Mouse (Mus musculus) CD4-positive, CD25-positive, alpha-beta regulatory T cell, adult 4 months (primary cell): ENCODE results near the gene Clba1. TPM values are rescaled to one million over a fixed set of nuclear protein-coding genes. Genes with fewer than 3 reads are reported as not detected.
"Not testable (repeated sequence)": the region's sequence is repeated elsewhere in the genome, so short reads cannot be mapped to it uniquely, and the experiment has no call there.

Experiments
- ATAC-seq: one replicate; pipeline ENCODE4 v1.8.0; 2017
- polyA plus RNA-seq, 2 experiments: library from polyadenylated mRNA; unstranded; fragments of 100-300 nt; shearing (Covaris generic); gene quantifications; one replicate each; pipeline ENCODE4 v1.2.1; 2017

Clba1 gene
- polyA plus RNA-seq, 2 experiments from 2014 or later: 0.22 TPM; not detected in 1

- no peak for ATAC-seq
These were observed 11.8 kb downstream of the Clba1 start for GRCm38 (mm10) chr12:112820401-112820999.

DNA sequence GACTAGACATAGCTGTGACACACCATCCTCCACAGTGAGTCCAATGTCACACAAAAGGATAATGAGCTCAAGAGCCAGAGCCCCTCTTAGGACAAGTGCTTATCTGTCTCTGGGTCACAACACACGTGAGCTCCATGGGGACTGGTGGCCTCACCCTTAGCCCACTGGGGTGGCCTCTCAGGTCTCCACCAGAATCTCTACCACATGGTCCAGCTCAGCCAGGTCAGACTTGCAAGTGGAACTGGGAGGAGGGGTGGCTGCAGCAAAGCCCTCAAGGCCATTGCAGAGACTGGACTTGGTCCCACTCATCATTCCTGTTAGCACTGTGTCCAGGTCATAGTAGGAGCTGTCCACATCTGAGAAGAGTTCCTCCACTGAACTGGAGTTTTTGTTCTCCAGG, 12.5 kb downstream of the Clba1 start:
- ATAC-seq: no peak

DNA sequence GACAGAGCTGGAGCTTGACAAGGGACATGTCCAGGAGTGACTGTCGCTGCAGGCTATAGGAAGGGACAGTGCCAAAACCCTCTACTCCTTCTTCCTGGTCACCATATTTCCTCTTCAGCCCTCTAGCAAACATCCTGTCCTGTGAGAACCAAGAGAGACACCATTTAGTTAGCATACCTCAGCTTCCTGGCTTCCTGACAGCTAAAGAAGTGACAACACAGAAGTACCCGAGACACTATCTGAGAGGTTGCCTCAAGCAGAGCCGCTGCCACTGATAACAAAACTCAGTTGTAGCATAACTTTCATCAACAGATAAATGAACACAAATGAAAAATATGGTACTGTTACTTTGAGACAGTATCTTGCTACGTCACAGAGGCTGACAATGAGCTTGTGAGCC, 13.2 kb downstream of the Clba1 start:
- peak; percentile 28 for ATAC-seq

DNA sequence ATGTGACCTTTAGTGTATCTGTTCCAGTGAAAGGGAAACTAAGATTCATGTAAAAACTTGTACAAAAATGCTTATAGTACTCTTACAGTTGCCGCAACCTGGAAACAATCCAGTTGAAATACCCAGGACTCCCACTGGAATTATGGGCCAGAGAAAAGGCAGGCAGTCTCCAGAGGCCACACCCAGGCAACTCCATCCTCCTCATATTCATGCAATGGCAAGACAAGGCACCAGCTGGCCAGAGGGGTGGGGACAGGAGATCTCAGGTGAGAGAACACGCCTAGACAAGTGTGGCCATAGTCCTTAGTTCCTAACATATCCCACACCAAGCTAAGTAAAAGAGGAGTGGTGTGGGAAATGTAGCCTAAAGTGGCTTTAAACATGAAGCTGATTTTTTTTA, 13.9 kb downstream of the Clba1 start:
- no peak for ATAC-seq

DNA sequence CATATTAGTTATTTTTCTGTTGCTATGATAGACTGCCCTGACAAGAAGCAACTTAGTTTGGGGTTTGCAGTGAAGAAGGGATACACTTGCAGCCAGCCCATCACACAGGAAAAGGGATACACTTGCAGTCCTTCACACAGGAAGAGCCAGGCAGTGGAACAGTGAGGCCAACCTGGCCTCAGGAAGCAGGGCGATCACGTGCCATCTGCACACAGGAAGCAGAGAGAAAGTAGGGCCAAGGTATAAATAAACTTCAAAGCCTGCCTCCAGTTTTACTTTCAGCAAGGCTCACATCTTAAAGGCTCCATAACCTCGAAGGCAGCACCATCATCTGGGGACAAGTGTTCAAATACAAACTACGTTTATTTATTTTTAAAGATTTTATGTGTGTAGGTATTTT, 14.5 kb downstream of the Clba1 start:
- peak; percentile 94 for ATAC-seq

DNA sequence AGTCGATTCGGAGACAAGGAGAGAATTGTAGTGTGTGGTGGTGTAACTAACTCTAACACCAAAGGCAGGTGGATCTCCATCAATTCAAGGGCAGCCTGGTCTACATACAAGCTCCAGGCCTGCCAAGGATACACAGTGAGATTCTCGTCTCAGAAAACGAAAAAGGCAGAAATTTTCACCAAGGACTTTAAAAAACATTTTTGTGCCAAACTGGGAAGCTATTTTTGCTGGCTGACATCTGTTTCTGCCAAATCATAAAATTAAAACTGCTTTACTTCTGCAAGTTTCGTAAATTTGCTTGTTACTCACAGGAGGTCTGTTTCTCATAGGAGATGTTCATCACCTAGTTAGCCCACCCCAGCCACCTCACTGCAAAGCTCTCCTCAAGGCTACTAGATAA, 17.2 kb downstream of the Clba1 start:
- ATAC-seq: no peak

GRCm38 (mm10) chr12:112828501-112829243, 19.9 kb downstream of the Clba1 start:
- peak; percentile 72 for ATAC-seq

DNA sequence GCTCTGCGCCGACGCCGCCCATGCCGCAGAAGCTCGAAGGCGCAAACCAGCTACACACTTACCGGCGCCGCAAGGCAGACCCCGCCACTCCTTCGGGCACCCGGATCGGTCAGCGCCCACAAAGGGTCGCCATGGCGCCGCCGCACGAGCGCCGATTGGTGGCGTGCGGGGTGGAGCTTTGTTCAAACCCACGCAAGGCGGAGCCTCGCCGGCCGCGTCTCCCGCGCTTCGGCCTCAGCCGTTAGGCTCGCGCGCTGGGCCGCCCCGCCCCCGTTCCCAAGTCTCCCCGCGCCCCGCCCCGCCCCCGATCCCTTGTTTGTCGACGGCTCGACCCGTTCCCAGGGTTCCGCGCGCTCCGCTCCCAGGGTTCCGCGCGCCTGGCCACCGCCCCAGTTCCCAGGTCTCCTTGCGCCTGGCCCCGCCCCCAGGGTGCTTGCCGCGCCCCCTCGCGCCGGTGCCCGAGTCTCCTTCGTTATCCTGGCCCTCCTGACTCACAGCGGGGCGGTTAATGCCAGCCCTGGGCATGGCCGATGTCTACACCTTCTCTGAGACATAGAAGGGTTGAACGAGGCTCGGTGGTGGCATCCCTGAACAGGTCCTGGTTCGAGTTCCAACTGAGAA, 20.6 kb downstream of the Clba1 start, which contains the start of gene Cdca4:
TSS of gene Cdca4 (minus strand) at position 180 of the 621 bp plus-strand sequence.
- peak; percentile 85 for ATAC-seq

DNA sequence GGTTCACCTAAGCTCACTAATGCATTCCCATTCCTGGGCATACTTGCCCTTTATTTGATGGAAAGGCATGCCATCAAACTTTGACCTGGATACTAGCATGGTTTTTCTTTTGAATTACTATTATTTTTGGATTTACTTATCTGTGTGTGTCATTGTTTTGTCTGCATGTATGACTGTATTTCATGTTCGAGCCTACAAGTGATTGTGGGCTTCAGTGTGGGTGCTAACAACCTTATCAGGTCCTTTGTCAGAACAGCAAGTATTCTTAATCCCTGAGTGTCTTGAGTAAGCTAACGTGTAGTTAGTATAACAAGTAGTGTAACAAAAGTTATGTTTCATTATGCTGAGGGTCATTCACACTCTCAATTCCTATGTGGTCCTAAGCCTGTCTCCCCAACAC, 21.4 kb downstream of the Clba1 start:
- no peak for ATAC-seq

- ATAC-seq: no peak
These were observed 21.8 kb downstream of the Clba1 start for GRCm38 (mm10) chr12:112830570-112830969.

- ATAC-seq: no peak
These were observed 23.7 kb downstream of the Clba1 start for GRCm38 (mm10) chr12:112832411-112832810.

DNA sequence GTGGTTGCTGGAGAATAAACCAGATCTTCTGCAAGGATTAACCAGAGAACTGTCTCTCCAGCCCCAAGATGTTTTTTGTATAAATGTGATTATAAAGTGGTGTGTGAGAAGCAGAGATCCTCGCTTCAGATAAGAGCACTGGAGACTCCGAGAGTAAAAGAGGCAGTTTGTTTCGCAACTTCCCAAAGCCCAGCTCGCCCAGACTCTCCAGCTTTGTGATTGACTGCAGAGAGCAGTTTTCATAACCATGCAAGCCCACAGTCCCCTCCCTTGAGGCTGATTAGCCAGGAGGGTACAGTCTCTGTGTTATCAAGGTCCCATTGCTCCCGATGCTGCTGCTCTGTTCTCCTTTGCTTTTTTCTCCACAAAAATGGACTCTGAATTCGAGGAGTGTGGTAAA, 24.8 kb downstream of the Clba1 start:
- ATAC-seq: no peak

- ATAC-seq: no peak
These were observed 26.3 kb downstream of the Clba1 start for GRCm38 (mm10) chr12:112835046-112835445.

- ATAC-seq: no peak
These were observed 31.7 kb downstream of the Clba1 start for GRCm38 (mm10) chr12:112840209-112841086.

- not testable (repeated sequence) for ATAC-seq
These were observed 32.7 kb downstream of the Clba1 start for GRCm38 (mm10) chr12:112841338-112841892.

DNA sequence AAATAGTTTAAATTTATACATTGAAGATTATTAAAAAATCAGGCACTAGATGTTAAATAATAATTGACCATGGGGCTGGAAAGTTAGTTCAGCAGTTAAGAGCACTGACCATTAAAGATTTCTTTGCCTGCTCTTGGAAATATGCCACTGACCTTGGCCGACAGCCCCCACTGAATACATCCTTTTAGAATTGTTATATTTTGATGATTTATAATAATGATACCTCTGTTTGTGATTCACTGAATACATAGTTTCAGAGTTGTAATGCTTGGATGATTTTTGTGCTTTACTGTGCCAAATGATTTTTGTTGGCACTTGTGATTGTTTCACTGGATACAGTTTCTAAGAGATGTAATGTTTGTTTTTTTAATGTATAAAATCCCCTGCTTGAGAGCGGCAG, 33.4 kb downstream of the Clba1 start:
- not testable (repeated sequence) for ATAC-seq

GRCm38 (mm10) chr12:112843803-112844202, 35.1 kb downstream of the Clba1 start:
- ATAC-seq: peak; percentile 88

GRCm38 (mm10) chr12:112847880-112848279, 39.1 kb downstream of the Clba1 start:
- ATAC-seq: no peak

- ATAC-seq: no peak
These were observed 40.7 kb downstream of the Clba1 start for GRCm38 (mm10) chr12:112849235-112850022.

- no peak for ATAC-seq
These were observed 41.6 kb downstream of the Clba1 start for GRCm38 (mm10) chr12:112850344-112850743.

- ATAC-seq: no peak
These were observed 42.4 kb downstream of the Clba1 start for GRCm38 (mm10) chr12:112851116-112851515.
